Mouse (Mus musculus) lung, postnatal 0 days (tissue): ENCODE results near the gene Gabrp.

Source experiments
- CTCF ChIP-seq: IDR thresholded peaks from 2 replicates; pipeline ENCODE4 v1.5.1; 2016; ENCODE audit warnings: antibody characterized with exemption, mild to moderate bottlenecking
- EP300 ChIP-seq: IDR thresholded peaks from 2 replicates; pipeline ENCODE4 v1.6.1; 2016; ENCODE audit warnings: antibody characterized with exemption, mild to moderate bottlenecking, control low read depth

GRCm38 (mm10) chr11:33509401-33509800, 69.4 kb downstream of the Gabrp start:
- no peak for TF ChIP-seq CTCF
- no peak for TF ChIP-seq EP300
